Mouse (Mus musculus) forebrain, embryonic 13.5 days (tissue): ENCODE measurements at regions not wholly inside any gene's neighbourhood (a gene's known extent, or its start where the extent isn't known, plus 50 kb on each side); places are given as distances from the start of the nearest gene placed in this dataset.
A peak's percentile ranks its signal among the peaks of the same experiment; 100 is the strongest.

Experiments used
- ATAC-seq: fragments of 200-750 bp; cut with Nextera tagmentation; 2 replicates; pipeline ENCODE4 v1.8.0; 2017
- H3K27ac ChIP-seq: fragments of 300-500 bp; sonication (generic); 2 replicates; pipeline ENCODE4 v1.5.1; 2015; ENCODE audit warnings: inconsistent platforms, mild to moderate bottlenecking, moderate library complexity
- H3K27me3 ChIP-seq: fragments of 300-500 bp; sonication (generic); 2 replicates; pipeline ENCODE4 v1.6.1; 2015; ENCODE audit warnings: mild to moderate bottlenecking, inconsistent platforms
- H3K36me3 ChIP-seq: fragments of 300-500 bp; sonication (generic); 2 replicates; pipeline ENCODE4 v1.6.1; 2015; ENCODE audit warnings: mild to moderate bottlenecking, inconsistent platforms; ENCODE audit not compliant: poor library complexity, severe bottlenecking
- H3K4me1 ChIP-seq: fragments of 300-500 bp; sonication (generic); 2 replicates; pipeline ENCODE4 v1.6.1; 2015; ENCODE audit warnings: inconsistent platforms
- H3K4me2 ChIP-seq: fragments of 300-500 bp; sonication (generic); 2 replicates; pipeline ENCODE4 v1.6.1; 2015; ENCODE audit warnings: inconsistent platforms, mild to moderate bottlenecking, moderate library complexity
- H3K4me3 ChIP-seq: fragments of 300-500 bp; sonication (generic); 2 replicates; pipeline ENCODE4 v1.5.1; 2015; ENCODE audit warnings: mild to moderate bottlenecking, inconsistent platforms
- H3K9ac ChIP-seq: fragments of 300-500 bp; sonication (generic); 2 replicates; pipeline ENCODE4 v1.6.1; 2015; ENCODE audit warnings: mild to moderate bottlenecking, inconsistent platforms
- H3K9me3 ChIP-seq: fragments of 300-500 bp; sonication (generic); replicated peaks from 2 replicates; pipeline ENCODE4 v1.6.1; 2016; ENCODE audit warnings: inconsistent platforms
- WGBS: fragments of 180-500 bp; shearing (Covaris S2); methylation state at CpG from one replicate; pipeline ENCODE4 v1.1.7; 2015; 5-methylcytosine and 5-hydroxymethylcytosine counted together

GRCm38 (mm10) chr3:115818734-115819133, 68.9 kb upstream of the Dph5 start:
- H3K9ac ChIP-seq: no peak overlapping the region
- WGBS: 65% methylated on average over 7 of the region's 7 CpGs
- no peak overlapping the region for H3K4me3 ChIP-seq
- ATAC-seq: no peak
- no peaks in the 10 kb centered on the region for H3K27me3 ChIP-seq
- no peaks in the 10 kb centered on the region for H3K36me3 ChIP-seq
- H3K9me3 ChIP-seq: no peaks in the 10 kb centered on the region
- no peak overlapping the region for H3K4me2 ChIP-seq
- no peak overlapping the region for H3K27ac ChIP-seq
- H3K4me1 ChIP-seq: no peaks in the 10 kb centered on the region

DNA sequence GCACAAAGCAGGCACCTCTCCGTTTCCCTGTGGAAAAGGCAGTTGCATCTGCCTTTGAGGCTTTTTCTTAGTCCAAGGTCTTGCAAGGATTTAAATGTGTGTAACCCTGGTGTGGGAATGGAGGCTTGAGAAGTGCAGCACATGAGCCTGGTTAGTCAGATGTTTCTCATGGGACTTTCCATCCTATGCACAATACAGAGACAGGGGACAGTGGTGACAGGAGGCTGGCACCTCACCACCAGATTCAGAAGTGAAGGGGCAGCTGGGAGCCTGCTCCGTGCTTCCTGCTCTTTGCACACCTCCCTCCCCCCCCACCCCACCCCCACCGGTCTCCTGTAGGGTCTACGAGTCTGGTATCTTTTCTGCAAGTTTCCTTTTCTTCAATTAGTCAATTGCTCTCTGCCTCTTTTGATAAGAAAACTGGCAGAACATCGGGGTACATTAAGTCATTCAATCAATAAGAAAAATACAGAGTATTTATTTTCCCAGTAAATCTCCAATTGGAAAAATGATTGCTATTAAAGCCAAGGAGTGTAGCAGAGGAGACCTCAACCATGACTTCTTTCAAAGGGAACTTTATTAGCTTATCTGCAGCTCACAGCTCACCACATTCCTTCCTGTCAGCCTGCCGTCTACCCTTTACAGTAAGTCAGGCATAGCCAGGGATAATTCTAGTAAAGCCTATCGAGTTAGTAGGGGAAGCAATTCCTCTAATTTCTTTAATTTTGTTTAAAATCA, 68.1 kb upstream of the Dph5 start:
- Histone ChIP-seq H3K9me3 (no peaks in the 10 kb centered on the region), H3K4me2 (no peak overlapping the region), H3K4me1 (no peaks in the 10 kb centered on the region), H3K27me3 (no peaks in the 10 kb centered on the region), H3K27ac (no peak overlapping the region), H3K9ac (no peak overlapping the region), H3K4me3 (no peak overlapping the region), H3K36me3 (no peaks in the 10 kb centered on the region)
- no peak for ATAC-seq
- WGBS: 76% methylated on average over 7 of the region's 7 CpGs

DNA sequence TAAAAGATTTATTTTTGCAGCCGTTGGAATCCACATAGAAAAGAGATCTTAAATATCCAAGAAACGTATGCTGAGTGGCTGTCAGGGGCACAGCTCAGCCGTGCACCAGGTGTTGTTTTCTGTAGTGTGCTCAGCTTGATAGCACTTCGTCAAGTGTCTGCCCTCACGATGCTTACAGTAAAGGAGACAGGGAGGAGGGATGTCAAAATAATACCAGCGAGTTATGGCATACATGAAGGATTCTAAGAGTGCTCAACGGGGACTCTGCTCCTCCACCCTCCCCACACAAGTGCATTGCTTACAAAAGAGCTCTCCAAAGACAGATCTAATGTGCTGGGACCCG, 67.5 kb upstream of the Dph5 start:
- H3K27me3 ChIP-seq: no peaks in the 10 kb centered on the region
- 73% methylated on average over 8 of the region's 8 CpGs for WGBS
- H3K9me3 ChIP-seq: no peaks in the 10 kb centered on the region
- no peak overlapping the region for H3K4me3 ChIP-seq
- no peaks in the 10 kb centered on the region for H3K36me3 ChIP-seq
- ATAC-seq: no peak
- no peaks in the 10 kb centered on the region for H3K4me1 ChIP-seq
- no peak overlapping the region for H3K4me2 ChIP-seq
- H3K9ac ChIP-seq: no peak overlapping the region
- H3K27ac ChIP-seq: no peak overlapping the region

- H3K36me3 ChIP-seq: no peaks in the 10 kb centered on the region
- H3K27me3 ChIP-seq: no peaks in the 10 kb centered on the region
- WGBS: 97% methylated on average over 2 of the region's 2 CpGs
- H3K4me1 ChIP-seq: no peaks in the 10 kb centered on the region
- ATAC-seq: no peak
- H3K4me3 ChIP-seq: no peak overlapping the region
- H3K27ac ChIP-seq: no peak overlapping the region
- no peak overlapping the region for H3K4me2 ChIP-seq
- H3K9me3 ChIP-seq: no peaks in the 10 kb centered on the region
- no peak overlapping the region for H3K9ac ChIP-seq
These were observed 66.0 kb upstream of the Dph5 start for GRCm38 (mm10) chr3:115821627-115822026.

DNA sequence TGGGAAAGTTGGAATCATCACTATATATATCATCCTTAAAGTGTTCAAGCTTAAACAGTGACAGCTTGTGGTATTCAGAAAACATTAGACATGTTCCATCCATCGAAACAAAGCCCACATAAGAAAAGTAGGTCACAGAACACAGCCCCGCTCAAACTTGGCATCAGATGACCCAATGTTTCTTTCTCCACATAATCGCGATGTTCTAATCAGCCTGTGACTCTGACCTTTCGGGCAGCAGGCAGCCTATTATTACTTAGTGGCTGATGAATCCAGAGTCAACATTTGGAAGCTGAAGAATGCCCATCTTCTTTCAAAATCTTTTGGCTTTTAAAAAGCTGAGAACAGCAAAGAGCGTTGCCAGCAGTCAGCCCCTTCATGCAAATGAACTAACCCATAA, 65.1 kb upstream of the Dph5 start:
- 49% methylated on average over 6 of the region's 6 CpGs for WGBS
- no peak overlapping the region for H3K9ac ChIP-seq
- 0 out of 2 replicates have a peak, but pooled peaks have one; percentile 39 for ATAC-seq

GRCm38 (mm10) chr3:115823741-115824140, 63.9 kb upstream of the Dph5 start:
- Histone ChIP-seq H3K4me1 (no peaks in the 10 kb centered on the region), H3K9me3 (no peaks in the 10 kb centered on the region), H3K27me3 (no peaks in the 10 kb centered on the region), H3K9ac (no peak overlapping the region), H3K4me3 (no peak overlapping the region), H3K27ac (no peak overlapping the region), H3K4me2 (no peak overlapping the region), H3K36me3 (no peaks in the 10 kb centered on the region)
- no peak for ATAC-seq
- 88% methylated on average over 5 of the region's 5 CpGs for WGBS

More for the DNA sequence above, 65.1 kb upstream of the Dph5 start:
- H3K4me2 ChIP-seq: no peak overlapping the region
- no peak overlapping the region for H3K4me3 ChIP-seq
- no peaks in the 10 kb centered on the region for H3K27me3 ChIP-seq
- no peaks in the 10 kb centered on the region for H3K9me3 ChIP-seq
- H3K27ac ChIP-seq: no peak overlapping the region
- no peaks in the 10 kb centered on the region for H3K36me3 ChIP-seq
- H3K4me1 ChIP-seq: no peaks in the 10 kb centered on the region

DNA sequence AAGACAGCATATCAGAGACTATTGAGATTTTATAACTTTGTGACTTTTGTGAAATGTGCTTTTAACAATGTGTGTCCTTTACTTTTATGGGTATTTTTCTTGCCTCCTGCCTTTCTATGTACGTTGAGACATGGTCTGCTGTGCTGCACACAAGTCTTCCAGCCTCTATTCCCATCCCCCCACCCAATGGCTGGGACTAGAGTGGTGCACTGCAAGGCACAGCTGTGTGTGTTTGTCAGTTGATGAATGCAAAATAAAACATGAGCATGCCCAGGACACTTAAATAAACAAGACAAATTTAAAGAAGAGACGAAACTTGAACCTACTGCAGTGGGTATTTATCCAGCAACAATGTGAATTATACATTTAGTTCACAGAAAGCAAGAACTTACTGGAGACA, 62.8 kb upstream of the Dph5 start:
- H3K9me3 ChIP-seq: no peaks in the 10 kb centered on the region
- no peak overlapping the region for H3K27ac ChIP-seq
- no peak overlapping the region for H3K4me2 ChIP-seq
- H3K36me3 ChIP-seq: no peaks in the 10 kb centered on the region
- H3K4me3 ChIP-seq: no peak overlapping the region
- WGBS: 62% methylated on average over 2 of the region's 2 CpGs
- H3K4me1 ChIP-seq: no peaks in the 10 kb centered on the region
- H3K27me3 ChIP-seq: no peaks in the 10 kb centered on the region
- ATAC-seq: no peak
- no peak overlapping the region for H3K9ac ChIP-seq

GRCm38 (mm10) chr3:115835381-115835780, 52.3 kb upstream of the Dph5 start:
- Histone ChIP-seq H3K4me2 (no peak overlapping the region), H3K9ac (no peak overlapping the region)

DNA sequence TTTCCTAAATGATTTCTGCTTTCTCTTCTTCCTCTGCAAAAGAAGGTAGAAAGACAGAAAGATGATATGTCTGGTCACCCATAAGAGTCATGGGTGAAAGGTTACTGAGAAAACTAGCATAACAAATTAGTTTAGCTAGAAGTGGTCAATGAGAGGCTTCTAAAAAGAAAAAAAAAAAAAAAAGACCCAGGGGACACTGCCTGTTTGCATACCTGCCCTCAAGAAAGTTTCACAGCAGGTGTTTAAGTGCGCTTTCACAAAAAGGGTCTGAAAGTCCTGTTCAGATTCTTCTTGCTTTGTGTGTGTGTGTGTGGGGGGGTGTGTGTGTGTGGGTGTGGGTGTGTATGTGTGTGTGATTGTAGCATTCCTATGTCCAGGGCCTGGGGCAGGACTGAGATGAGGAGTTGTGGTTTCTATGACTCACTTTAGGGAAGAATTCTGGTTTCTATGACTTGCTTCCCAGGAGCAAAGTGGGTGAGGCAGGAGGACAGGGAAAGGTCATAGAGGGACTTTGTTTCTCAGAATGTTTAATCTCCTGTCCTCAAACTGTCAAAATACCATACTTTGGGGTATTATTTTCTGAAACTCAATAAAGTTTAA, 49.9 kb upstream of the Dph5 start:
- Histone ChIP-seq H3K9me3 (no peaks in the 10 kb centered on the region), H3K9ac (no peak overlapping the region), H3K27ac (no peak overlapping the region), H3K36me3 (no peaks in the 10 kb centered on the region), H3K4me1 (no peaks in the 10 kb centered on the region), H3K4me3 (no peak overlapping the region), H3K27me3 (no peaks in the 10 kb centered on the region), H3K4me2 (no peak overlapping the region)
- no peak for ATAC-seq
- WGBS: 86% methylated on average over 1 of the region's 1 CpGs

More at GRCm38 (mm10) chr3:115835381-115835780, 52.3 kb upstream of the Dph5 start:
- no peaks in the 10 kb centered on the region for H3K4me1 ChIP-seq
- ATAC-seq: no peak
- H3K36me3 ChIP-seq: no peaks in the 10 kb centered on the region
- H3K9me3 ChIP-seq: no peaks in the 10 kb centered on the region
- H3K4me3 ChIP-seq: no peak overlapping the region
- no peaks in the 10 kb centered on the region for H3K27me3 ChIP-seq
- no peak overlapping the region for H3K27ac ChIP-seq
